Mouse (Mus musculus) adrenal gland, postnatal 14 days (tissue): Measurements from ENCODE around the gene Fpgs. TPM values are rescaled to one million over a fixed set of nuclear protein-coding genes. Genes with fewer than 3 reads are reported as not detected.
A peak's percentile ranks its signal among the peaks of the same experiment; 100 is the strongest.

Source experiments
- DNase-seq: peaks from one replicate; pipeline ENCODE4 v3.0.0; 2021; ENCODE audit warnings: mixed read lengths
- long read RNA-seq, 2 experiments: library from polyadenylated mRNA; stranded (forward); transcript quantifications; one replicate each; pipeline ENCODE4 v2.0.0; 2021
- total RNA-seq: library from RNA; stranded (reverse); gene quantifications from 2 replicates; pipeline ENCODE4 v1.2.3, GENCODE M21; 2021

Fpgs gene
- 16.2 and 35.8 TPM in 2 replicates for total RNA-seq
- long read RNA-seq, experiment 1, transcript Fpgs-201 (15 exons, 2,273 nt), result major isoform, 23 of 34 reads
- long read RNA-seq, experiment 1, partial matches to known transcripts, result 3 of 34 reads
- long read RNA-seq, experiment 1, other reads (novel, unspliced or antisense), result 7 of 34 reads
- long read RNA-seq, experiment 2, transcript Fpgs-201 (15 exons, 2,273 nt), result major isoform, 12 of 42 reads
- long read RNA-seq, experiment 2, partial matches to known transcripts, result 6 of 42 reads
- long read RNA-seq, experiment 2, other reads (novel, unspliced or antisense), result 24 of 42 reads

DNA sequence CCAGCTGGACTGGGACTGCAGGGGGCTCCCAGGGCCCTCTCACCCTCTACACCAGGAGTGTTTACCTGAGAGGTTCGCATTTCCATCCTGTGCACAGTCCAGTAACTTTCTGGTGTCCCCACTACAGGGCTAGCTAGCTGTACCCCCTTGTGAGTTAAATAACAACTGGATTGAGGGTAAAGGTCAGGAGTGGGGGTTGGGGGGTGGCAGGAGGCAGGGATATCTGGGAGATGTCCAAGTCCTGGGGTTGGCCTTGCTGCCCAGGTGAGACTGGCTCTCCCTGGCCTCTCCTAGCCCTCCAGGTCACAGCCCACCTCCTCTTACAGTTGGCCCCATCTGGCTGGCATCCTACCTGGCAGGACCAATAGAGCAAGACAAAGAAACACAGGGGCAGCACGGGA, at the start of gene Fpgs:
Gene Fpgs, minus strand, starts transcription at position 125 of the 401 bp plus-strand sequence.
- peak; percentile 17 for DNase-seq

DNA sequence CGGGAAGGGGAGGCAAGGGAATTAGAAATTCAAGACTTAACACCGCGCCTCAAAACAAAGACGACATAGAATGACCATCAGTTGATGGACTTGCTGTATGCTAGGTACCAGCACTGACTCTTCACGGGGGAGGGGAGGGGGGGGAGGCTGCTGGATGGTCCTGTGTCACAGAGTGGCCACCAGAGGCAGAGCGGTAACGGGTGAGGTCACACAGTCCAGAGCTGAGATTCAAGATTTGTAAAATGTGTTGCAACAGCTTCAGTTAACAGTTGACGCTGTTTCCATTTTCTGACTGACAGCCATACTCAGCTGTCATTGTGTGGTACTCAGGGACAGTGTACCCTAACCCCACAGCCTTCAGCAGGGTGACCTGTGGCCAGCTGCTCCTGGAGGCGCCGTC, 48.2 kb upstream of the Fpgs start:
- DNase-seq, result peak; percentile 61

DNA sequence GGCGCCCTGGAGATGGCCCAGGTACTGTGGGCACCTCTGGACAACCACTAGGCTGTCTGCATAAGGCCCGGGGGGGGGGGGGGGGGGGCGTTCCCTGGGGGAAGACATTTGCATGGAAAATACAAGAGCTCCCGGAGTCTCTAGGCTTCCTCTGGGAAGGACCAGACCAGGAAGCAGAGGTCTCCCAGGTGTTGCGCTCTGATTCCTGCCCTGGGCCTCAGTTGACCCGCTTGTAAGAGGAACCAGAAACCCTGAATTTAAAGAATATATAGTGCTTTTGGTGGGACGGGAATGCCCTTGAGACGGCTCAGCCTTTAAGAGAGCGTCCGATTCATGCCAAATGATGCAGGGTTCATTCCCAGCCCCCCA, 47.7 kb upstream of the Fpgs start:
- DNase-seq, result no peak

DNA sequence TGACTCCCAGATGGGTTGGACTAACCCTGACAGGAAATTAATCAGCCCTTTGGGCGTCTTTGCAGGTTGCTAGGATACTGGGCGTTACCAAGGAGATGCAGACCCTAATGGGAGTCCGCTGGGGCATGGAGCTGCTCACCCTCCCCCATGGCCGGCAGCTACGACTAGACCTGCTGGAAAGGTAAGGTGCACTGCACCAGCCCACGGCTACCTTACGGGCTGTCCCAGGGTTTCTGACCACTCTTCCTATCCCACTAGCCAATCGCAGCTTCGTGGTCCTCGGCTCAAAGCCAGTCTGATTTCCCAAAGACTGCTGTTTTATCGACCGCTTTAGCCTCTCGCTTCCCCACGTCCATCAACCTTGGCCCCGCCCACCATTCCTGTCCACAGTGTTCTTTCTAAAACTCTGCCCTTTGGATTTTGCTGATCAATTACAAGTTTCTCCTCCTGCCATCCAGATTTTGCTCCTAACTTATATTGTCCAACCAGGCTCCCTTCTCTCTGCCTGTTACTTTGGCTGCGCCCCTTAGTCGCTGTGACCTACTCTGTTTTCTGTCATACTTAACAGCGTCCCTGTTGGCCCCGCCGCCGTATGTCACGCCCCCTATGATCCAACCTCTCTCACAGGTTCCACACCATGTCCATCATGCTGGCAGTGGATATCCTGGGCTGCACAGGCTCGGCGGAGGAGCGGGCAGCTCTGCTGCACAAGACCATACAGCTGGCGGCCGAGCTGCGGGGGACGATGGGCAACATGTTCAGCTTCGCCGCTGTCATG, 47.1 kb upstream of the Fpgs start:
- peak; percentile 88 for DNase-seq

DNA sequence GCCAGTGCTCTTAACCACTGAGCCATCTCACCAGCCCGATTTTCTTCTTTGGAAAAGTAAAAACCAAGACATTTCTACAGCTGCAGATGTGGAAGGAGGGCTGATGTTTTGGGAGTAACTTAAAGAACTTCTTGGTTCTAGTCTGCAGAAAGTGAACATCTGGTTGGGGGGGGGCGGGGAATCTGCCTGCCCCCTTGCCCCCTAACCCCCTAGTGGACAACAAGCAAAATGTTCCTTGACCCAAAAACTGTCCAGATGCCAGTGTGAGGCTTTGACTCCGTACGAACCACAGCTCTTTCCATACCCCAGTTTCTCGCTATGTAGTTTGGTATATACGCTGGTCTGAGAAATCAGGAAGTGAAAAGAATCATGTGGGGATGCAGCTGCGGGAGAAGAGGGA, 46.3 kb upstream of the Fpgs start:
- no peak for DNase-seq

DNA sequence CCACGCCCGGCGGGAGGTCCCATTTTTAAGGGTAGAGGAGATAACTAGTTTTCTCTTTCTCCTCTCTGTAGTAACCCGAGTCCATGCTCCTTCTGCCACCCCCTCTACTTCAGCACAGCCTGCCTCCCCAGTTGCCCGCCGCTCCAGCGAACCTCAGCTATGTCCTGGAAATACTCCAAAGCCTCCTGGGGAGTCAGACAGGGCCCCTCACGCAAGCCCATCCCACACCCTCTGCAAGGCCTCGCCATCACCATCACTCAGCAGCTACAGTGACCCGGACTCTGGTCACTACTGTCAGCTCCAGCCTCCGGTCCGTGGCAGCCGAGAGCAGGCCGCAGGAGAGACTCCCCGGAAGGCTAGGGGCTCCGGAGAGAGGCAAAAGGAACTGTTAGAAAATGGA, 45.1 kb upstream of the Fpgs start:
- DNase-seq, result no peak

DNA sequence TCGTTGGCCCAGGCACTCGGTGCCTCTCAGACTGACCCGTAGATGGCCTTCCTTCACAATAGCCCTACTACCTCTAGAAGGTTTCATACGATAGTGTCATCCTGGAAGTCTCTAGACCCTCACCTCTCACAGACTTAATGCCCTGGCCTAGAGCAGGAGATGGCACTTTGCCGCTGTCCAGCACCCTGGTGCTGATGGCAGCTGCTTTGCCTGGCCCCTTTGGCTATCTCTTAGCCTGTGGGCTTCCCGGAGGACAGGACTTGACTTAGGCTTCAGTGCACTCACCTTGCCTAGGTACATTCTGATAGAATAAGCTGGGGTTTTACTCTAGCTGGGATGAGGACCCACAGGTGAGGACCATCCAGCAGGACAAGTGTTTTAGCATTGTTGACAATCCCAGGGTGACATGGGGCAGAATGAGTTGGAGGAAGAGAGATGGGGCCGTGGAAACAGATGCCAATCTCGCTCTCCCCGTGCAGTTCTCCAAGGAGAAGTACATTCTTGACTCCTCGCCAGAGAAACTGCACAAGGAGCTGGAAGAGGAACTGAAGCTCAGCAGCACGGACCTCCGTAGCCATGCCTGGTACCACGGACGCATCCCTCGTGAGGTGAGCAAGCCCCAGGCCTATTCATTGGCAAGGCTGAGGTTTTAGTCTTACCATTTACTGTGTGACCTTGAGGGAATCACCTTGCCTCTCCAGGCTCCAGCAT, 40.5 kb upstream of the Fpgs start:
- no peak for DNase-seq

DNA sequence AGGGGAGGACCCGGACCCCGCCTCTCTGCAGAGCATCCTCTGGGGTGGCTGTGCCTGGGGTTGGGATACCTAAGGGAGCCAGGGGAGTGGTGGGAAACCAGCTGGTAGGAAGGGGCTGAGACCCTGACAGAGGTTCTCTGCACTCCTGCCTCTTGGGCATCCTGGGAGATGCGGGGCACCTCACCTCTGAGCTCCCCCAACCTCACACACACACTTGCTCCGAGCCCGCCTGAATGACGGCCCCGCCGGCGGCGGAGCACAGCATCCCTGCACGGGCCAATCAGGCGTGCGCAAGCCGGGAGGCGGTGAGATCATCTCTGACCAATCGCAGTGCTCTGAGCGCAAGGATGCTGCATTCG, 38.2 kb upstream of the Fpgs start:
- DNase-seq, result peak; percentile 47

DNA sequence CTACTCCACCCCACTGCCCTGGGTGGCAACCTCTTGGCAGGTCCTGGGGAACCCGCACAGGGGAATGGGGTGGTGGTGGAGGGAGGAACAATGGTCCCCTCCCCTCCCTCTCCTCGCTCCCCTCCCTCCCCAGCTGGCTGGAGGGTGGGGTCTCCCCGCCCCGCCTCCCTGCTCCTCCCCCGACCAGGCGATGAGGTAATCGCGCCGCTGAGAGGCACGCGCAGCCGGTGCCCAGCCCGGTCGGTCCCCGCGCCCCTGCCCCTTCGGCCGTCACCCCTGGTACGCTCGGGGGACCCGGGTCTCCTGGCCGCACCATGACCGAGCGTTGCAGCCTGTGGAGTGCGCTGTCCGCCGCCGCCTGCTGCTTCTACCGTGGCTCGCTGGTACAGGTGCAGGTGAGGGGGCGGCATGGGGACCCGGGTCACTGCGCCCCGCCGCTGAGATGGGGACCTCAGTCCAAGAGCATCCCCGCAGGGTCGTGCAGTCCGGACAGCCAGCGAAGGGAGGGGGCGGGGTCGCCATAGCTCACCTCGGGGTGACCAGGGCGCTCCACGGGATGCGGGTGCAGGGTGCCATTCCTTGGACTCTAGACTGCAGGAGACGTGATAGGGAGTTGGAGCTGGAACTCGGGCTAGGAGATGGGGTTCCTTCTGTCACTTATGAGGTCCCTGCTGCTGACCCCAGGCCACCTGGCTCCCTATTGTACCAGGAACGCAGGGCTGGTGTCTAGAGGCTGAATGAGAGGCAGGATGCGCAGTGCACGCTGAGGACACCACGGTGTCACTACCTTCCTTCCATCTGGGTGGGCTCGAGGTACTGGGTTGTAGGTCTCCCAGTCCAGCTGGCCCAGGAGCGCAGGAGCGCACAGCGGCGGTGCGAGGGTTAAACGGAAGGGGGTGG, 37.6 kb upstream of the Fpgs start:
- peak; percentile 56 for DNase-seq

DNA sequence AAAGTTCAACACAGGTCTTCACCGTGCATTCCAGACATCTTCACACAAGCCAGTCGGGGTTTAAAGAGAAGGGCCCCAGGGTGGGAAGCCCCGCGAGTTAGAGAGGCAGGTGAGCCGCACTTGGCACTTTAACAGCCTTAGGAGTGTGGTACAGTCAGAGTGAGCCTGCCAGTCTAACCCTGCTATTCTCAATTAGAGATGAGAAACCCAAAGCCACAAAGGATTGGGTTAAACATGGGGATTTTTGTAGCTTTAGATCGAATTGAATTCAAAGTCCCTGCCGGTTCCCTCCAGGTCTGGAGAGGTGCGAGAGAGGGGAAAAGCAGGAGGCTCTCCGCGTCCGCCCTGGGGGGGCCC, 36.9 kb upstream of the Fpgs start, which contains the start of gene 6330409D20Rik:
Gene 6330409D20Rik, minus strand, starts transcription at position 101 of the 357 bp plus-strand sequence.
- no peak for DNase-seq

DNA sequence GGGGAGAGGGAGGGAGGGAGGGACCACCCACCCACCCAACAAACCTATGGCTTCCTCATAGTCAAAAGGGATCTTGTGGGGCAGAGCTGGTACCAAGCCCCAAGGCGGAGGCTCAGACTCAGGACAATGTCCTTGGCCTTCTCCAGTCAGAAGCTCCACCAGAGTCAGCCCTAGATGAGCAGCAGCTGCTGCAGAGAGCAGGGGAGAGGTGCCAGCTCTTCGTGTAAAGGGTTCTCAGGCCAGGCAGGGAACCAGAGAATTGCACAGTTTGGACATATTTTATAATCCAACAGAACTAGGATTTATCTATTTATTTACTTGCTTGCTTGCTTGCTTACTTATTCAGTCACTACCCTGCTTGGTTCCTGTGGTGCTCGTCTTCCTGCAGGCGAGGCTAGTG, 35.4 kb upstream of the Fpgs start:
- DNase-seq, result peak; percentile 49

DNA sequence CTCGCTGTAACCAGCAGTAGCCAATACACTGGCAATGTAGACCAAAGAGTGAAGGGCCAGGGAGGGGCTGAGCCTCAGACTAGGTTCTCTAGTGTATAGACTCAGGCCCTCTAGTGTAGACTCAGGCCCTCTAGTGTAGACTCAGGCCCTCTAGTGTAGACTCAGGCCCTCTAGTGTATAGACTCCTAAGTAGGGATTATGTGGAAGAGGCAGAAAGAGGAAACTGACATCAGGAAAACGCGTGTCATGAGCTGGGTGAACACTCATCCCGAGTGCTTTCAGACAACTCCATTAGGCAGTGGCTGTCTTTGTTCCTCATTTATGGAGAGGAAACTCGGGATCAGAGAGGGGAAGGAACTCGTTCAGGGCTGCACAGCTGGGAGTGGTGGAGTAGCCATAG, 33.1 kb upstream of the Fpgs start:
- DNase-seq, result no peak

DNA sequence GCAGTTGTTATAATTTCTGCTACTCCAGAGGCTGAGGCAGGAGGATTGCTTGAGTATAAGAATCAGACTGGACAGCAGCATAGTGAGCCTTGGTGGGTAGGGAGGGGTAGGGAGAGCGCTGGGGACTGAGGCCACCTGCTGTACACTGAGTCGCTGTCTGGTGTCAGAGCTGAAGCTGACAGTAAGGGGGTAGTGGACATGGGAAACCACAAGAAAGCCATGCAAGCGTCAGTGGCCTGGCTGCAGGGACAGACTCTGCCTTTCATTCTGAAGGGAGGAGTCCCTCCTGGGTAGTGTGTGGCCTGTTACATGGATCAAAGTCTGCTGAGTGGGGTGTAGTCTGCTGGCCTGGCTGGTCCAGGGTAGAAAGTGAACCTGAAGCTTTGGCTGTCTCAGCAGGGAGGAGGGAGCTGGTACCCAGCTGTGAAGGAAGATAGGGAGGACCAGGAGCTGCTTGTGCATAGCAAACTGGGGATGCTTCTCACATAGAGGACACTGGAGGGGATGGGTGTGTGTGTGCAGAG, 32.4 kb upstream of the Fpgs start:
- no peak for DNase-seq

DNA sequence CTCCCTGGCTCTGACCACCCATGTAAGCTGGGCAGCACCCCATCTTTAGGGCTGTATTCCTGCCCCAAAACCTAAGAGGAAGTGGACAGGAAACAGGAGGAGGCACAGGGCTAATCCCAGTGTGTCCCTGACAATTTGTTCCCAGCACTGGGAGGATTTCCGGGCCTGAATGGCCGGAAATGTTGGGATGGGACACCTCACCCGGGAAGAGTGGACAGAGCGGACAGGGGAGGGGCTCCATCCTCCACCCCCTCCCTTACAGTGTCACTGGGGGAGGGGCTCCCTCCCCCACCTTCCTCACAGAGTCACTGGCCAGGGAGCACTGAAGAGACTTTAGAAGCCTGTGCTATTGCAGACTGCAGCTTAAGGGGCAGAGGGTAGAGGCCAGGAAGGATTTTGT, 31.0 kb upstream of the Fpgs start:
- DNase-seq, result peak; percentile 76

DNA sequence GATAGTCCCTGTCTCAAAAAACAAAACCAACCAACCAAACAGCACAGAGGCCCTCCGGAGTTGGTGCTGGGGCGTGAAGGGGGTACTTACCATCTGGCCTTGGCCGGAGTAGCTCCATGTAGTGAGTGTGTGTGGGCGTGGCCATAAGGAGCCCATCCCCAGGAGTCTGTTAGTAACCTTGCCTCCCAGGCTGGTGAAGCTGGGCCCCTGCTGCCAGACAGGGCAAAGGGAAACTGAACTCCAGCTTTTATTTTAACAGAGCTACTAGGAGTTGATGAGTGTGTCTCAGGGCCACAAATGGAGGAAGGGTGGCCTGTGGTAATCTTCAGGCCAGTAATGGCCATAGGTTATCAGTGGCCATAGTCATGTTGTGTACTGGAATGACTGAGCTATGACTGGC, 30.5 kb upstream of the Fpgs start:
- DNase-seq, result no peak

DNA sequence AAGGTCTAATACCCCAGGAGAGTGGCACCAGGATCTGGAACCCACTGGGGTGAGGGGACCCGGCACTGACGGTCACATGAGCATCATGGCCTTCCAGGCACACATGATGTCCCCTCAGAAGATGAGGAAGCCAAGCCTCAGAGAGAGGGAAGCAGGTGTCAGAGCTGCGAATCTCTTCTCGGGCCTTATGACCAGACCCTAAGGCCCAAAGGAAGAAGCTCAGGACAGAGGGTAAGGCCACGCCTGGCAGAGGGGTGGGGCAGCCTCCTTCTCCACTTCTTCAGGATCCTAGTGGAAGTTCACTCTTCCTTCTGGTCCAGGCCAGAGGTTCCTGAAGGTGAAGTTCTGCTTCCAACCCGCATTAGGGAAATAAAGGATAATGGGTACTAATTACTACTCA, 28.8 kb upstream of the Fpgs start:
- DNase-seq, result no peak

DNA sequence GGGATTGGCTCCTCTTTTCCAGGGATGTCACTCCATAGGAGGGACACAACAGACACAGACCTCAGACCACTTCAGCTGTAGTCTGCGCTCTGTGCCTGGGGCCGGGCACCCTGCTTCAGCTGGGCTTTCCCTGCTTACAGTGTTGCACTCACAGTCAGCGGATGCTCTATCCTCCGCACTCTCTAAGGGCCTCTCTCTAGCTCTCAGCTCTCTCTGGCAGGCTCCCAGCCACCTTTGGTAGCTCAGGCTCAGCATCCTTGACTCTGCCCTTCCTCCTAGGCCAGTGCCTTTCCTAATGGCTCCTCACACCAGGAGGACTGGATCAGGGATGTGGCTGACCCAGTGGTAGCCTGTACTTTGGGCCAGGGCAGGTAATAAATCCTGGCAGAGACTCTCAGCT, 28.0 kb upstream of the Fpgs start:
- no peak for DNase-seq

DNA sequence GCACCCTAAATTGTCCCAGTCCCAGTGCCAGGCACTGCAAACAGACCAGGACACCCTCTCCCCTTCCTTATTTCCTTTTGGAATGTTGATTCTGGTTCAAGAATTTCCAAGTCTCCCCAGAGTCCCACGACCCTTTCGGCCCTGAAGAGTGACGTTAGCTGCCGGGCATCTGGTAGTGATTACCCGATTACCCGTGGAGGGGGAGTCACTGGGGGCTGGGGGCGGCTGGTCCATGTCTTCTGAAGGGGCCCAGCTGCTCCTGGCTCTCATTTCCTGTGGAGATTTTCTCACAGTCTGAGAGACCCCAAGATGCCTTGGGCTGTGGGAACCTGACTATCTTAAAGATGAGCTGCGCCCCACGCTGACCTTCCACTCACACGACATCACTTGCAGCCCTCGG, 26.9 kb upstream of the Fpgs start:
- DNase-seq, result no peak

DNA sequence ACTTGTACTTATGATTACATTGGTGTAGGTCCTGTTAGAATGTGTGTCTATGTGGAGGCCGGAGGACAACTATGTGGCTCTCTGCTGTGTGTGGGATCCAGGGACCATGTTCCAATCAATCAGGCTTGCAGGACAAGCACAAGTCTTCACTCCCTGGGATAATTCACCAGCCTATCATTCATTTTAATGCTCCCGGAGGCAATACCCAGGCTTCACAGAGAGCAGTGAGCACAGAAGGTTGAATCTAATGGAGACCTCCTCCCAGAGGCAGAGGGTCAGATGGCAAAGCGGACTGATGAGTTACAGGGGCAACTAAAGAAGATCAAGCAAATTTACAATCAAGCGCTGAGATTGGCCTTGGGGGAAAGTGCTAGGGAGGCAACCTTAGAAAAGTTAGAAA, 25.6 kb upstream of the Fpgs start:
- no peak for DNase-seq

DNA sequence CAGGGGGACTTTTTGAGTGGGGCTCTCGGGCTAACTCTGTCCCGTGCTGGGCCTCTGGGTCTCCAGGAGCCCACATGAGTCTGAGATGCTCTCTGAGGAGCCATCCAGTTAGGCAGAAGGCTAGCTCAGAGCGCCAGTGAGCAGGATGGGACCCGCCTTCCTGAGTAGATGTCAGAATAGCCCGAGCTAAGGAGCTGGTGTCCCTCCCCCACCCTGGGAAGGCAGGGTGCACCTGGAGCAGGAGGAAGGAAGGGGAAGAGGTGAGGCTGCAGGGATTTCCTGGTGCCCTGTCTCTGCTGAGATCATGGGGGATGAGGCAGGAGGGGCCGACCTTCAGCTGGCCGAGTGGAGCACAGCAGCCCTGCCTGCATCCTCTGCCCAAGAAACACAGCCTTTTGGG, 24.5 kb upstream of the Fpgs start:
- DNase-seq, result peak; percentile 74

DNA sequence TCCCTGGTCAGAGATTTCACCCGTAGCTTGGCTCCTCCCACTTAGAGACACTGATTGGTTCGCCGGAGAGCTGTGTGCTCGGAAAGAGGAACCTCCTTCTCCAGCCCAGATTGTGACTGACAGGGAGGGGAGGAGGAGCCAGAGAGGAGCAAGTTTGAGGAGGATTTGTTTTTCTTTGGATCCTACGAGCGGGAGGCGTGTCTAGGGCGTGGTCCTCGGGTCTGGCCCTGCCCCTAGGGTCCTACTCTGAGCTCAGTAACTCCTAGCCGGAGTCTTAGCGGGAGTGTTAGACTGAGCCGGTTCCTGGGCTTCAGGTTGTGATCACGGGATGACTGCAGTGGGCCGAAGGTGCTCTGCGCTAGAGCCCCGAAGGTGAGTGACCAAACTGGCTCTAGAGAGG, 23.5 kb upstream of the Fpgs start:
- peak; percentile 95 for DNase-seq
